Mouse (Mus musculus): ENCODE results near the gene Pla1a. TPM values are rescaled to one million over a fixed set of nuclear protein-coding genes. Genes with fewer than 3 reads are reported as not detected.

Pla1a gene
- total RNA-seq, 1 experiment from 2014 or later: not detected

DNA sequence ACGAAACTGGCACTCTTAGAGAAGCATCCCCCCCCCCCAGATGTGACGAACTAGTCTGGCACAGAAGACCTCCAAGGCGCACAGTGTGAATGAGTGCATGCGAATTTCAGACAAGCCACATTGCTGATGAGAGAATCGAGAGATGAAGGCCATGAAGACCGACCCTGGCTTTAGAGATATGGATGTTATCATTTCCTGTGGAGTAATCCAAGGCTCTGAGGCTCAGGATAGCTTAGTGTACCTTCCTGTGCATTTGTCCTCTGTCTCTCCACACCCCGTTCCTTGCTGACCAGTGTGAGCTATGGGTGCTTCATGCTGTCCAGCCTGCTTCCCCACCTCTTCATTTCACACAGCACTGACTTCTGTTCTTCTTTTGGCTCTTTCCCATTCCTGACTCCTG lies 57.8 kb downstream of the Pla1a start:
- ATAC-seq (replicated peaks; ENCODE audit: insufficient number of reproducible peaks, low FRiP score, low TSS enrichment, poor library complexity, severe bottlenecking): no peak

DNA sequence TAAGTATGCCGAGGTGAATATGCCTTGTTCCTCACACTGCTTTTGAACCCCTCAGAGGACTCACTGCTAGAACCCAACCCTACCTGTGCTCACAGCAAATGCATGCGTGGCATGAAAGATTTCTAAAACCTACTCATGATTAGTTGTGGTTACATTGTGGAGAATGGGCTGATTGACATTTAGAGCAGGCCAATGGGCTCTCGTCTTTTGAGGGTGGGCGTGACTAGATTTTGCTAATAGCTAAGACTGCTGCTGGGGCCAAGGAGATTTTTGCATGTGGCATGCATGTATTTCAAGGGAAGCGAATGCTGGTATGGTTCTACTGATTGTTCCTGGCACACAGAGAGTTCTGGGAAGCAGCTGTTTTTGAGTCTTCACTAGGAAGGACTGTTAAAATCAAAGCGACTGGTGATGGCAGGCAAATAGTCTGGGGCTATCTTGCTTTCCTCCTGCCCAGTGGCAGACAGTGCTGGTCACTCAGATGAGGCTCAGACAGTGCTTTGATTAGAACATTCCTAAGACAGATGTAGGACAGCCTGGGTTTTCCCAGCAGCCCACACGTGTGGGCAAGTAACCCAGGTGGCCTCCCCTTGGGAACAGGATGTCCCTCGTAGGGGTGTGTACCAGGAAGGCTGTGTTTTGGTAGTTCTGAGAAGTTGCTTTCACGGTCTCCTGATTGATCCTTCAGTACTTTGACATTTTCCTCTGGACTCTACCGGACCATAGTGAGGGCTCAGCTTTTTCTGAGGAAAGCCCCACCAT lies 58.4 kb downstream of the Pla1a start:
- no peak for ATAC-seq (replicated peaks; ENCODE audit: insufficient number of reproducible peaks, low FRiP score, low TSS enrichment, poor library complexity, severe bottlenecking)

DNA sequence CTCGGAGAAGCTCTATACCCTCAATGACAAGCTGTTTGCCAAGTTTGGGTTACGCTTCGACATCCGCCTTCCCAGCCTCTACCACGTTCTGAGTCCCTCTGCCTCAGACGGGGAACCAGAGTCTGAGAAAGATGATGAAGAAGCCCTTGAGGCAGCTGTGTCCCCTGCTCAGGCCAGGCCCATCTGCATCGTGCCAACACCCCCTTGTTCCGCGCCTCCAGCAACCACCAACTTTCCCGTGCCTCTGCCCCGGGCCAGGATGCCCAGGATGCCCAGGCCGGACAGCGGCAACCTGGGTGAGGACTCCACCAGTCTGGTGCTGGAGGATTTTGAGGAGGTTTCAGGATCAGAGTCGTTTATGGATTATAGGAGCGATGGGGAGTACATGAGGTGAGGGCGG lies 59.0 kb downstream of the Pla1a start:
- no peak for ATAC-seq (replicated peaks; ENCODE audit: insufficient number of reproducible peaks, low FRiP score, low TSS enrichment, poor library complexity, severe bottlenecking)

DNA sequence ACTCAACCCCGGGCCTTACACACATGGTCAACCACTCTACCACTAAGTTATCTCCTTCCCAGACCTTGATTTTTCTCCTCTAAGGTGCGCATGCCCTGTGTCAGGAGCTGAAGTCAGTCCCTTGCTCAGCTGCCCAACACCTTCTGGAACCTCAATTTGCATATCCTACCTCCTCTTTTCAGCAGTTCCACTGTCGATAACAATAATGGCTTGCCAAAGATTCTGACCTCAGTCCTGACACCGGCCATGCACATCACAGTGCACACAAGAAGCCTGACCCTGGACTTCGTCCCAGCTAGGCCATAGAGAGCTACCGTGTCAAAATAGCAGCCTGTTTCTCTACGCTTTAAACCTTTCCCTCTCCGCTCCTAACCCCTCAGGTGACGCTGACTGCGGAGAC lies 59.5 kb downstream of the Pla1a start:
- no peak for ATAC-seq (replicated peaks; ENCODE audit: insufficient number of reproducible peaks, low FRiP score, low TSS enrichment, poor library complexity, severe bottlenecking)

DNA sequence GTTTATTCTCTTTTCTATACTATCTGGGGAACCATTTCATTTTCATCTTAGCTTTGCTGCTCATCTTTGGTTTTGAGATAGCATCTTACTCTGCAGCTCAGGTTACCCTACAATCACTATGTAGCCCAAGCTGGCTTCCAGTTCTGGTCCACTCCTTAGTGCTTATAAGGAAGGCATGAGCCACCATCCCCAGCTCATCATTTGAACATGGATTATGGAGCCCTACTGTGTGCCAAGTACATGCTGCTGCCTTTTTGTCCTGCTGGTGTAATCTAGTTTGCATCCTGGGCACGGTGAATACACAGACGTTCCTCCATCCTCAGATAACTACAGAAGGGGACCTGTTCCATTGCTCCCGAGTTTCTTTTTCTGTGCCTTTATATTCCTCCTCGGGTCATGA lies 60.1 kb downstream of the Pla1a start:
- no peak for ATAC-seq (replicated peaks; ENCODE audit: insufficient number of reproducible peaks, low FRiP score, low TSS enrichment, poor library complexity, severe bottlenecking)

DNA sequence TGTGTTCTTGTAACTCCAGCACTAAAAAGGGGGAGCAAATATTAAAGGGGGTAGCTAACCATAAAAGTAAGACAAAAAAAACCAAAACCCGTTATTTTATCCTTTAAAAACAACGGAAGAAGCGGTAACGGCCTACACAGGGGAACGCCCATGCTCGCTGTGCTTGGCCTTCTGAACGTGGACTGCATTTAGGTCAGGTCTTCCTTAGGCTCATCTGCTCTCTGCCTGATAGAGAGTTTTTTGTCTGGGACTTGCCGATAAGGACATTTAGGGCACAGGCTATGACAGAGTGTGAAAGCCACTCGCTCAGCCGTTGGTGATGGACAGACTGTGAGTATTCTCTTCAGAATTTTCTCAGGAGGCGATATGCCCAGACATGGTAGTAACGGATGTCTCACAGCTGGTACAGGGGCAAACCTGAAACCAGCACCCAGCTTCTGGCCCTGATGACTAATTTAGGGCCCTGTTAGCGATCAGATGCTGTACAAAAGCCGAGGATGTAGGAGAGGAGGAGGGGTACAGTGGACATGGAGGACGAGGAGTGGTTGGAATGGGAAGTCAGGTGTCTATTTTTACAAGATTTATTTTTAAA lies 61.1 kb downstream of the Pla1a start:
- no peak for ATAC-seq (replicated peaks; ENCODE audit: insufficient number of reproducible peaks, low FRiP score, low TSS enrichment, poor library complexity, severe bottlenecking)

DNA sequence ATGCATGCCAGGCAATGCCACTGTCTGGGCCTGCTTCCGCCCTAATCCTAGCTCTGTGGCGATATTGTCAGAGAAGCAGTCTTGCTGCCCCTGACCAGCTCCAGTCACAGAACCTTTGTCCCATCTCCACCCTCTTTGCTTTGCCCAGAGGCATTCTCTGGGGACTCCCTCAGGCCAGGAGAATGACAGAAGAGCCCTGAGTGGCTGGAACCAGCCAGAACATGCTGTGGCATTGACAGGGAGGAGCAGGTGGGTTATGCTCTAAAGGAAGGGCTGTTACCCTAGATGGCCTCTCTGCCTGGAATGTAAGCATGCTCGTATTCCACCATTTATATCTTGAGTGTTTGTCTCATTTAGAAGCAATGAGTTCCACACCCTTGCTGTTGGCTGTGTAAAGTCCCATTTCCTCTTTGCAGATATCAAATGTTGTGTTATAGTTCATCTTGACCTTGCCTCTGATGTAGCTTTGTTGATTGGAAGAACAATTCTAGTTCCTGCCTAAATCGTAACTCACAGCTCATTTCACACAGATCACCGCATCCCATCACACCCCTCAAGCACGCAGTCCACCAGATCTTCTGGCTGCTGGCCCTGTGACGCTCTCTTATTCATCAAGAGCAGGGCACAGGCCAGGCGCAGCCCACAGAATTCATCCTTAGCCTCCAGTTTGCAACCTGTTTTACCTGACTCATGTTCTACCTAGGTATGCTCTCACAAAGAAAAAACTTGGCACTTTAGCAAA lies 62.1 kb downstream of the Pla1a start:
- no peak for ATAC-seq (replicated peaks; ENCODE audit: insufficient number of reproducible peaks, low FRiP score, low TSS enrichment, poor library complexity, severe bottlenecking)

DNA sequence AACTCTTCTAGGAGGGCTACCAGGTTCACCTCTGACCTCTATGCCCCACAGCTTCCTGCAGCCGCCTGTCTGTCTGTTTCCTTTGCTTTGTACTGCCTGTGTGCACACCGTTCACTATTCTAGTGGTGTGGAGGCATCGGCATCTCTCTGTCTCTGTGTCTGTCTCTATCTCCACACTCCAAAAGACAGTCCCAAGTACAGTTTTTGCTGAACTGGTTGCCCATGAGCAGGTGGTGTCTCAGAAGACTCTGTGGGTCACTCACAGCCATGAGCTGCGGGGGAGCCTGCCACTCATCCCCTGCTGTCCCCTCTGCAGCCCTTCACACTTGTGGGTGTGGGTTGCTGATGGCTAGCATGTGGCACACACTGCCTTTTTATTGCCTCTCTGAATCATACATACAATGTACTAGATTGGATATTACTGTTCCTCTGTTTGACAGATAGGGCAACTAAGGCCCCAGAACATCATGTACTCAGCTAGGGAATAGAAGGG lies 62.9 kb downstream of the Pla1a start:
- ATAC-seq (replicated peaks; ENCODE audit: insufficient number of reproducible peaks, low FRiP score, low TSS enrichment, poor library complexity, severe bottlenecking): no peak

DNA sequence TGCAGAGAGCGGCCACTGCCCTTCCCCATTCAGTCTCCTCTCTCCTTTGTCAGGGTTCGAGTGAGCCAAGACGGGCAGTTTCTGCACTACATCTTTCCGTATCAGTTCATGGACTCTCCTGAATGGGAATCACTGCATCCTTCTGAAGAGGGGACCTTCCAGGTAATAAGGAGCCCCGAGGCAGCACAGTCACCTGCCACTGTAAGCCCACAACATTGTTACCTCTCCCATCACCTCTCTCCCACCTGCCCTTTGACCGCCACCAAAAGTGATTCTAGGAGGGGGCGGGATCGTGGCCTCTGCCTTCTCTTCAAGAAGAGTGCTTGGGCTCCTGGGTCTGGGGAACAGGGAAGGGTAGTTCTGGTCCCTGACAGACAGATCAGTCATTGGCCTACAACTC lies 63.5 kb downstream of the Pla1a start:
- no peak for ATAC-seq (replicated peaks; ENCODE audit: insufficient number of reproducible peaks, low FRiP score, low TSS enrichment, poor library complexity, severe bottlenecking)

DNA sequence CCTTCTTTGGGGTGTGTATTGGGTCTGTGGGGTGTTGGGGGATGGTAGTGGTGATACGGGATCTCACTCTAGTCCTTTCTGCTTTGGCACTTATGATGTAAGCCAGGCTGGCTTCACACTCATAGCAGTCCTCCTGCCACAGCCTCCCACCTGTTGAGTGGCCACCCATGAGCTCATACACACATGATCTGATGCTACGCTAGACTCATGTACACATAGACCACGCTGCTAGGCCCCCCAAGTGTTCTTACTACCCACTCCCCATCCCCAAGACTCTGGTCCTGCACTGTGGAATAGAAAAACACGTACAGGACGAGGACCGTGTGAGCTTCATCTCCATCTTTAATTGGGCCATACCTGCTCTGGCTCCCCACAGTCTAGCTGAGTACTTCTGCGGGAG lies 63.9 kb downstream of the Pla1a start:
- no peak for ATAC-seq (replicated peaks; ENCODE audit: insufficient number of reproducible peaks, low FRiP score, low TSS enrichment, poor library complexity, severe bottlenecking)

DNA sequence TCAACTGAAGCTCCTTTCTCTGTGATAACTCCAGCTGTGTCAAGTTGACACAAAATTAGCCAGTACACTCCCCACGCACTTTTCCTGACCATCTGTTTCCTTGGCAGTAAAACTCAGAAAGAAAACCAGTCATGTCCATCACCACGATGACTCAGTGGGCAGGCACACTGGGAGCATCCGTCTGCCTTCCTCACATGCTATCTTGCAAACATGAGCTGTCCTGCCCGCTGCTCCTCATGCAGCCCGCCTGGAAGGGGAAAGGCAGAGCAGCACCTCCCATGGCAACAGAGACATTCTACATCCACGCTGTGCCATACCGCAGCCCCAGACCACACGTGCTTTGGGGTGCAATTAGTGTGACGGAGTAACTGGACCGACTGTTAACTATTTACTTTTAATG lies 64.6 kb downstream of the Pla1a start:
- ATAC-seq (replicated peaks; ENCODE audit: insufficient number of reproducible peaks, low FRiP score, low TSS enrichment, poor library complexity, severe bottlenecking): no peak

DNA sequence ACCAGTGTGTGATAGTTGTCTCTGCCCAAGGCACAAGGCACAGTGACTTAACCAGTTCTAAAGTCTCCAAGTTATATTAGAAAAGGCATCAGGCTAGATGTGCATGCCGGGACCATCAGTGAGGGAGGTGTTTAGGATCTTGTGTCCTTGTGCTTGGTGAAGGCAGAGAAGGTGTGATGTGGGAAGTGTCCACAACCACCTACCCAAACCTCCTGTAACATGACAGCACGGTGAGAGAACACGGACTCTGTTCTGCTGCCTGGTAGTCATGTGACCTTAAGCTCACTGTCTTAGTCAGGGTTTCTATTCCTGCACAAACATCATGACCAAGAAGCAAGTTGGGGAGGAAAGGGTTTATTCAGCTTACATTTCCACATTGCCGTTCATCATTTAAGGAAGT lies 66.7 kb downstream of the Pla1a start:
- no peak for ATAC-seq (replicated peaks; ENCODE audit: insufficient number of reproducible peaks, low FRiP score, low TSS enrichment, poor library complexity, severe bottlenecking)

DNA sequence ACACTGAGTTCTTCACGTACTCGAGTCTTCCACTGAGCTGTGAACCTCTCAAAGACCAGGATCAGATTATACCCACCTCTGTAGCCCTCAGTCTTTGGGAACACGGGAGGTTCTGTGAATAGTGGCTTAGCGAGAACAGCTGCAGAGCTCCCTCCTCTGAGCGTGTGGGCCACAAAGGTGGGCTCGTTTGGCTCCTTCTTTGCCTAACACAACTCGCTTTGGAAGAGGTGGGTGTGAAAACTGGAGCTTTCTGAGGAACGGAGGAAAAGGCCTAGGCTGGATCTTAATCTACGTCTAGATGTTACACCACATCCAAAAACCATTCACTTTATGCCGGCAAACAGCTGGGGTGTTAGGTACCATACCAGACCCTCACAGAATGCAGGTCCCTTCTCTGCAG lies 67.6 kb downstream of the Pla1a start:
- no peak for ATAC-seq (replicated peaks; ENCODE audit: insufficient number of reproducible peaks, low FRiP score, low TSS enrichment, poor library complexity, severe bottlenecking)

DNA sequence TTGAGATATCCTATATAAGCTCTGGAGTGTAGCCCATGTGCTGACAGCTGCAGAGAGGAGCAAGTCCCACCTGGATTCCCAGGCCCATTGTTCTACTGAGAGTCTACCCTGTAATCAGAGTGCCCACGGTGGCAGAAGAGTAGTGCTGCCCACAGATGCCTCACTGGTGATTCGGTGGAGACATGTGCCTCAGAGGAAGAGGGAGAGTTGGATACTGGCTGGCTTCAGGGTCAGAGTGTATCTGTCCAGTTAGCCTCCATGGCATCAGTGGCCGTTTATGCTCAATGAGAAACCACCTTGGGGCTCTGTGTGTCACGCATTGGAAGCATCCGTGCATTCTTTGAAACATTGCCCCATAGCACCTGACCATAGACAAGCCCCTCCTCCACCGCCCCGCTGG lies 69.3 kb downstream of the Pla1a start:
- ATAC-seq (replicated peaks; ENCODE audit: insufficient number of reproducible peaks, low FRiP score, low TSS enrichment, poor library complexity, severe bottlenecking): no peak

DNA sequence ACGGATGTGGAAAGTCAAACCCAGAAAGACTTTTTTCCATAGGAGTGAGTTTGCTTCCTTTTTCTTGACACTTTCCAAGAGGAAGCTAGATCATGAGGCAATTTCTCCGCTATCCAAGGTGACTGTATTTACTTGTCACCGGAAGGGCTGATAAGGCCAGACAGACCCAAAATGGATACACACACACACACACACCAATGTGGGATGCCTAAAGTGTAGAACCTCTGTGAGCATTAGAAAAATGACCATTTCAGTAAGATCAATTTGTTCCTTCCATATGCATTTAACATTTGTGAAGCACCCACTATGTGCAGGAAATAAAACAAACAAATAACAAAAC lies 69.7 kb downstream of the Pla1a start:
- ATAC-seq (replicated peaks; ENCODE audit: insufficient number of reproducible peaks, low FRiP score, low TSS enrichment, poor library complexity, severe bottlenecking): no peak

DNA sequence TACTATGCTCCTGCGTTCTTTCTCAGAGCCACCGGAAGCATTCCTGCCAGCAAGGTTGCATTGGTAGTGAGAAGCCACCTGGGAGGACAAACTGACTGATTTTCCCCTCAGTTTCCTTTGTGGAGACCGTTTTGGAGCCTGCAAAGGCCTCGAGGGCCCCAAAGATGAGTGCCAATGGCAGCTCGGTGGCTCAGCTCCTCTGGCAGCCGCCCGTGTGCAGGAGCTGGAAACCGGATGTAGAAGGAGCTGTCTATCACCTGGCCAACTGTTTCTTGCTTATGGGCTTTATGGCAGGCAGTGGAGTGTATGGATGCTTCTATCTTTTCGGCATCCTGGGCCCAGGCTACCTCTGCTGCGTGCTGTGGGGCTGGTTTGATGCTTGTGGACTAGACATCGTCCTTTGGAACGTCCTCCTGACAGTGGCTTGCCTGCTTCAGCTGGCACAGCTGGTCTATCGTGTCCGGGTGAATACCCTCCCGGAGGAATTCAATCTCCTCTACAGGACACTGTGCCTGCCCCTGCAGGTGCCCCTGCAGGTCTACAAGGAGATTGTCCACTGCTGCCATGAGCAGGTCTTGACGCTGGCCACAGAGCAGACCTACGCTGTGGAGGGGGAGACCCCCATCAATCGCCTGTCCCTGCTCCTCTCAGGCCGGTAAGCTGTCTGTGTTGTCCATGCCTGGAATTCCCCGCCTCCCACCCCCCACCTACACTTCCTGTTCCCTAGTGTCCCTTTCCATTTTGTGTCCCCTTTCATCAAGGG lies 70.3 kb downstream of the Pla1a start:
- ATAC-seq (replicated peaks; ENCODE audit: insufficient number of reproducible peaks, low FRiP score, low TSS enrichment, poor library complexity, severe bottlenecking): no peak

DNA sequence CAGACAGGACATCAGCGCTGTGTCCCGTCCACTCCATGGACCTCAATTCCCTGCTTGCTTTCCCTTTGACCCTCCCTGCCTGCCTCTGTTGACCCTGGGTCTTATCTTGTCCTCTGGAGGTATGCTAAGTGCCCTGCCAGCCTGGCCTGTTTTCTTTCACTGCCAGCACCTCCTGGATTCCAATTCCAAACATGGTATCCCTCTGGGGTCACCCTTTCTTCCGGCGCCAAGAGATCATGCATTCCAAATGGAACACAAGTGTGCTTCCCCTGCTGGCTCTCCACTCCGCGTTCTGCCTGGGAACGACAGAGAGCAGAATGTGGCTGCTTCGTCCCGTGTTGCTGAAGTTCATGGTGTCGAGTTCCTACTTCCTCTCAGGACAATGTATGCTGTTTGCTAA lies 71.0 kb downstream of the Pla1a start, which contains the start of gene Popdc2:
Gene Popdc2, plus strand, starts transcription at position 277 of the 400 bp plus-strand sequence.
- no peak for ATAC-seq (replicated peaks; ENCODE audit: insufficient number of reproducible peaks, low FRiP score, low TSS enrichment, poor library complexity, severe bottlenecking)

DNA sequence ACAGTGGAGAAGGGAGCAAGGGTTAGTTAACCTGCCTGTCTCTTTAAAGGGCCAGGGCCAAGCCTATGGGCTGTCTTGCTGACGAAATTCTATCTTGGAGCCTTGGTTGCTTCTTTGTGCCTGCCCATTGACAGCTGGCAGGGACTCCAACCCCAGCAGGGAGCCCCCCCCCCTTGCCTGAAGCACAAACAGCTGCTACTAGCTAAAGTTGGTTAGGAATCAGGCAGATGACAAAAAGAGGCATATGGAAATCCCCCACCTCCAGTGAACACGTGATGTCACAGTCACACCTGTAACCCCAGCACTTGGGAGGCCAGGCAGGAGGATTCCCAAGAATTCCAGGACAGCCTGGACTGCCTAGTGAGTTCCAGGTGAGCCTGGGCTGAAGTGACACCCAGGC lies 72.6 kb downstream of the Pla1a start:
- no peak for ATAC-seq (replicated peaks; ENCODE audit: insufficient number of reproducible peaks, low FRiP score, low TSS enrichment, poor library complexity, severe bottlenecking)

DNA sequence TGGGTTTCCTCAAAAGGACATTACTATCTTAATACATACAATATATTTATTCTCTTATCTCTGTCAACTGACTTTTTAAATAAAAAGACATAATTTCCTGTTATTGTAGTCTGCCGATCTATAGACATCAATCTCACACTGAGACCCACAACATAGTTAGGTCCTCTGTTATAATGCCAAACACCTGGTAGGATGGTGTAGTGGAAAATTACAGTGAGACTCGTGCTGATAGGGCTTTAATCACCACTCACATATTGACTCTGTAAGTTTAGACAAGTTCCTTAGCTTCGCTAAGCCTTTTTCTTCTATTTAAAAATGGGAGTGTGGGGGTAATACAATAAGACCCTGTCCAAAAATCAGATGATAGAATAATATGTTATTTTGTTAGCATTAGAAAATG lies 73.1 kb downstream of the Pla1a start:
- no peak for ATAC-seq (replicated peaks; ENCODE audit: insufficient number of reproducible peaks, low FRiP score, low TSS enrichment, poor library complexity, severe bottlenecking)

Measured in monocyte, adult 5-6 weeks (primary cell).